Mouse (Mus musculus) bone marrow macrophage, adult 2 months (primary cell): ENCODE results near the gene Nbea.

Source experiments
- CTCF ChIP-seq: IDR thresholded peaks from 2 replicates; pipeline ENCODE4 v1.5.1; 2012; ENCODE audit warnings: low read depth, mild to moderate bottlenecking, low read length, moderate library complexity
- POLR2A ChIP-seq: IDR thresholded peaks from 2 replicates; pipeline ENCODE4 v1.6.1; 2012; ENCODE audit warnings: mild to moderate bottlenecking, low read depth, low read length, borderline replicate concordance

- no peak for TF ChIP-seq CTCF
- TF ChIP-seq POLR2A: no peak
Observed at GRCm38 (mm10) chr3:55697174-55697573, 486.3 kb downstream of the Nbea start.
